Mouse (Mus musculus) T-cell, adult 2 months (primary cell): Measurements from ENCODE around the gene Stx5a.

Experiments
- DNase-seq: peaks from one replicate; pipeline ENCODE4 v3.0.0; 2022; ENCODE audit warnings: low spot score

Stx5a gene

DNA sequence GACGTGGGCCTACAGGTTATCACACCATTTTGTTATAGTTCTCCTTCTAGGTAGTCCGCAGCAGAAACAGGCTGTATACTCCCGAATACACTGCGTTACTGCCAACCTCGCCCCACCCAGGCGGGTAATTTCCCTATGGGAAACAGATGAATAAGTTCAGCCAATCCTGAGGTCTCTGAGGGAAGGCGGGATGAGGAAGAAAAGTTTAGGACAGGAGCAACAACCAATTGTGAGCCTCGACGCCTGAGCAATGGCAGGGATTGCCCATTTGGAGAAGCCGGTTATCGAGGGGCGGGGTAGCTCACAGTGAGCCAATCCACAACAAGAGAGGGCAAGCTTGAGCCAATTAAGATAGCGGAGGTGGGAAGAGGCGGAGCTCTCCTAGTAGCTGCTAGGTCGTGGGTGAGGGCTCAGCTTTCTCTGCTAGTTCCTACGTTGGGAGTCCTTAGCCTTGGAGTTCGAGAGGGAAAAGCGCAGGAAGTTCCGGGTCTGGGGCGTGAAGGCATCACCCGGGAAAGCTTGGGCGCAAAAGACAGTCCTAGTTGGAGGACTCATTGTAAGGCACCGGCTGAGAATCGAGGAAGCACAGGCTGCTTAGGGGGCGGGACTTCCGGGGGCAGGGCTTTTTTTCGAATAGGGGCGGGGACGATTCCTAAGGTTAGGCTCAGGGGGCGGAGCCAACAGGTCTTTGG lies 61.1 kb downstream of the Stx5a start, which contains the start of gene Zbtb3:
Gene Zbtb3, plus strand, starts transcription at position 426 of the 692 bp plus-strand sequence.
- DNase-seq = peak; percentile 94

- DNase-seq = no peak
These were observed 62.1 kb downstream of the Stx5a start for GRCm38 (mm10) chr19:8803204-8803780.

DNA sequence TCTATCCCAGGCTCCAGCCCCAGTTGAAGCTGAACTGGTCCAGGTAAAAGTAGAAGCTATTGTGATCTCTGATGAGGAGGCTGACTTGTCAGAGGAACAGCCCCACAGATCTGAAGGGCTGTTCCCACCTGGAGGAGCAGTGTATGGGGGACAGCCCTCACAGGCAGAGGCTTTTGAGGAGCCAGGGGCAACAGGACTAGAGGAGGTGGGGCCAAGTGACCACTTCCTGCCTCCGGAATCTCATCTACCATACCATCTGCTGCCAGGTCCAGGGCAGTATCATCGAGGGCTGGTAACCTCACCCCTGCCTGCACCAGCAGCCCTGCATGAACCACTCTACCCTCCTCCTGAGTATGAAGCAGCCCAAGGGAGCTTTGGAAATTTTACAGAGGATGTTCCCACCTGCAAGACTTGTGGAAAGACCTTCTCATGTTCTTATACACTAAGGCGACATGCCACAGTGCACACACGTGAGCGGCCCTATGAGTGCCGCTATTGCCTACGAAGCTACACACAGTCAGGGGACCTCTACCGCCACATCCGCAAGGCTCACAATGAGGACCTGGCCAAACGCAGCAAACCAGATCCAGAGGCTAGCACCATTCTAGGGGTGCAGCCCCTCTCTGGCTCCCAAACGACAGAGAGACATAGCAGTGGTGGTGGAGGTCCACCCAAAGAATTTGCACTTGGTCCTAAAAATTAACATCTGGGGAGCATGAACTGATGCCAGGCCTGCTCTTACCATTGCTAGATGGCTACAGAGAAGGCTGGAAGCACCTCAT lies 62.9 kb downstream of the Stx5a start:
- DNase-seq = no peak
